Mouse (Mus musculus): ENCODE data around the gene Nck1.
A peak's percentile ranks its signal among the peaks of the same experiment; 100 is the strongest.

Gene Nck1

DNA sequence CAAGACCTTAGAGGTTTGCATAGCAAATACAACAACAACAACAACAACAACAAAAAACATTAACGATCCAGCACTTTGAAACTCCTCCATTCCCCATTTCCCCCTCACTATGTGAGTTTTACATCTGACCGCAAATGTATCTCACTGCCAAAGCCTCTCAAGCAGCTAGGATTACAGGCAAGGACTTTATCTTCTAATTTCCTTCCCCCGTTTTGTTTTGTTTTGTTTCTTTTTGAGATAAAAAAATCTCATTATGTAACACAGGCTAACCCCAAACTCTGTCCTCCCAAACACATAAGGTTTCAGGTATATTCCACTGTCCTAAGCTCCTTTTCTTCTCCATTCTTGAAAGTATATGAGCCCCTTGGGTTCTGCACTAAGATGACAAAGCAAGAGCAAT, 11.2 kb downstream of the Nck1 start:
- no peak for DNase-seq (ENCODE audit: low spot score)

DNA sequence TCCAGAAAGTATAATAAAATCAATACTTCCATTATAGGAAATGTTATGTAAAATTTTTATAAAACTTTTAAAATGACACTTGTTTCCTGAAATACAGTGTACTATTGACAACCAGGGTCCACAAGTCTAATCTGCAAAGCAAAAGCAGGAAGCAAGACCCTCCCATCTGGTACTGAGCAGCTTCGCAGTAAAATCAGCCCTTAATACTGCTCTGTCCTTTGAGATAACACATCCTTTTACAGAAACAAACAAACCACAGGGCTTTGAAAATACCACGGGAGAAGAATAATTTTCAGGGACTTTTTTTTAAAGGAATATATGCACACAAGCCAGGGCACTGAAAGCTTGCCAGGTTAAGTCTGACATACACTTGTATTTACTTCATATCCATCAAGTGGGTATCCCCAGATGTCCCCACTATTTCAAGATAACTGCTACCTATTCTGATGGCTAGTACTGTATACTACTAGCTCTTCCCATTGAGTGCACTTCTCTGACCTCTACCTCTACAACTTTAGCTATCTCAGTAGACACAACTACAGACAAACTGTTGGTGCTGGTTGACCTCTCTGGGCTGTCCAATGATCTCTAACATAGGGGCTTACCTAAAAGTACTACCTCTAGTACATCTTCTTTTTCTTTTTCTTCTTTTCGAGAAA, 13.0 kb downstream of the Nck1 start:
- no peak for DNase-seq (ENCODE audit: low spot score)

DNA sequence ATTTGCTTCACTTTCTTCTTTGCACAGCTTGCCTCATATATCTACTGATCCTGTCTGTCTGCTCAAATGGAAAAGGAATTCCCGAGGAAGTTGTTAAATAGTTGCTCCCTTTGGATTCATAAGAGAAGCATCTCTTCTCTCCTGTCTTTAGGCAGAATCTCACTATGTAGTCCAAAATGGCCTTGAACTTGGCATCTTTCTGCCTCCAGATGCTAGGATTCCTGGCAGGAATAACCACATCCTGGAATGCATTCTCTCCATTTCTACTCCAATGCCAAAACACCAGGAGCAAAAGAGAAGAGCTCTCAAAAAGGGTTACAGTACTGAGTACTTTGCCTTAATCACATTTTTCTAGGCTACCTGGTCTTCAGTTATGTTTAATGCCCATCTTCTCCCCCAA, 14.6 kb downstream of the Nck1 start:
- no peak for DNase-seq (ENCODE audit: low spot score)

DNA sequence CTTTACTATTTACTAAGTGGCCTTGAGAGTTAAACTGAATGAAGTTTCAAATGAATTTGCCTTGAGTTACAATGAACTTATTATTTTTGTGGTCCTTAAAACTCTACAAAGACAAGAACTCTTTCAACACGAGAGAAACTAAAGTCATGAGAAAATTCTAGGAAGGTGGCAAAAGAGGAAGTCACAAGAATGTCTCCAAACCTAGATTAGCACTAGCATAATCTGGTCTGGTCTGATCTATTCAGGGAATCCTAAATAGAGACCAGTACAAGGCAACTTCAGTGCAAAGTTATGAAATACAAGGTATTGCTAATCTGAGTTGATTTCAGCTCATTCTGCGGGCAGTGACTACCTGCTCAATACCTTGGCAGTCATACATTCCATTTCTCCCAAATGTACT, 20.7 kb downstream of the Nck1 start:
- DNase-seq (ENCODE audit: low spot score): no peak

DNA sequence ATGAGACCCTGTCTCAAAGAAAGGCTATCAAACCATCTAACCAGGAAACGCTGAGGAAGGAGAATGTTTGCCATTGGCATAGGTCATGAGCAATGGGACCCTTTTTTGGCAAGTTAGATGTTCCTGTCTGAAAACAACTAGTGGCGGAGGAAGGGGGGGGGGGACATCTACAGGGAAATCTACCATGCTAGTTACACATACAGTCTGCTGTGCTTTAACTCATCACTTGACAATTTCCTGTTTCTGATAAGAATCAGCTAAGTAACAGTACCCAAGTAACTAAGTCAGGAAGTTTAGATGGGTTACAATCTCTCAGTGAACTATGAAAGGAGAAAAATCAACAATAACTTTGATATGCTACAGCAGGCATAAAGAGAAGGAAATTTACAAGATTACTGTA, 23.9 kb downstream of the Nck1 start:
- DNase-seq (ENCODE audit: low spot score): no peak

DNA sequence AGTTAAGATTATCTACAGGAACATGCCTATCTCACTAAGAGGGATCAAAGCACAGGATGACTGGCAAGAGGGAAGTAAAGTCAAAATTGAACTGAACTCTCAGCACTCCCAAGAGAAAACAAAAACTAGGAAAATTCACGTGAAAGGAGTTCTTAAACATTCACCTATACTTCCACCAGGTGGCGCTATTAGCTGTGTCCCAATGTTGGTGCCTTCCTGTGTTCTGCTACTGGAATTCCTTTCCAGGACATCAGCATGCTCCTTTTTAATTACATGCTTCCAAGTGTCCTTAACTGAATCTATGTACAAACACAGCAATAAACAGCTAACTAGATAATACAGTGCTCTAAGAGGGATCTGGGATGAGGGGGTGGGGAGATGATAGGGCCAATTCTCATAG, 25.3 kb downstream of the Nck1 start:
- DNase-seq (ENCODE audit: low spot score): peak; percentile 79

DNA sequence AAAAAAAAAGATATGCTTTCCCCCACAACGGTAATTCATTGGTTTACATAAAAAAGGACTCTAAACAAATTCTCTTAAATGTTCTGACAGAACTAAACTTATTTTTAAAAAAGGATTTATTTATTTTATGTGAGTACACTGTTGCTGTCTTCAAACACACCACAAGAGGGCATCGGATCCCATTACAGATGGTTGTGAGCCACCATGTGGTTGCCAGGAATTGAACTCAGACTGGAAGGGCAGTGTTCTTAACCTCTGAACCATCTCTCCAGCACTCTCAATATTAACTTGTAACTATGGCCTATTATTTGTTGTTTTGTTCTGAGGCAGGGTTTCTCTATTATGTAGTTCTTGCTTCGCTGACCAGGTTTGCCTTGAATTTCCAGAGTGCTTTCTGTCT, 25.9 kb downstream of the Nck1 start:
- DNase-seq (ENCODE audit: low spot score): no peak

DNA sequence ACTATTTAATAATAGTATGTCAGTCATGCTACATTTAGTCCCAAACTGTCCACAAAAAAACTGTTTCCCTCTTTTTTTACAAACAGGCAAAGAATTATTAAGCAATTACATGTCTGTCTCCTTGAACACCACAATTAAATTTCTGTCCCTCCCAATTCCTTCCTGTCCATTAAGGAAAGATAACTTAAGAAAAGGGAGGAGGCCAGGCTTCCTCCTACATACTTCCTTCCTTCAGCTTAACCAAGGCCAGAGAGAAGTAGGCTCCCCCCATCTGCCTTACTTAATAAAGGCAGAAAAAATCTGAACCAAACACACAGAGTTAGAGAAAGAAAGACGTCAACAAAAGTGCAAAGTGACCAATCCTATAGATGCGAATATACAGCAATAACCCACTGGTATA, 38.4 kb downstream of the Nck1 start:
- no peak for DNase-seq (ENCODE audit: low spot score)

DNA sequence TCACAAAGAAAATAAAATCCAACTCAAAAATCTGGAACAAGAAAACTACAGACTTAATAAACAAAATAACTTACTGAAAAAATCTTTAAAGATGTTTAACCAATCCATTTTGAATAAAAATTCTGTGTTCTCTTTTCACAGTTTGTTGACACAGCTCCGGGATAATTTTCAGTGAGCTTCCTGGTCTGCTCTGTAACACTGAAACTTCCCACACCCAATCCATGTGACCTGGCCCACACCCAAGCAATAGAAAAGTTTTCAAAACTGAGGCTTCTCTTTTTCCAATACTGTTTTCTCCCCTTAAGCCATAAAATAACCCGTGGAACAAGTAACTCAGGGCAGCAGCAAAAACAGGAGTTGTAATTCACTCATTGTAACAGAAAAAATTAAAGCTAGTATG, 39.3 kb downstream of the Nck1 start:
- no peak for DNase-seq (ENCODE audit: low spot score)

DNA sequence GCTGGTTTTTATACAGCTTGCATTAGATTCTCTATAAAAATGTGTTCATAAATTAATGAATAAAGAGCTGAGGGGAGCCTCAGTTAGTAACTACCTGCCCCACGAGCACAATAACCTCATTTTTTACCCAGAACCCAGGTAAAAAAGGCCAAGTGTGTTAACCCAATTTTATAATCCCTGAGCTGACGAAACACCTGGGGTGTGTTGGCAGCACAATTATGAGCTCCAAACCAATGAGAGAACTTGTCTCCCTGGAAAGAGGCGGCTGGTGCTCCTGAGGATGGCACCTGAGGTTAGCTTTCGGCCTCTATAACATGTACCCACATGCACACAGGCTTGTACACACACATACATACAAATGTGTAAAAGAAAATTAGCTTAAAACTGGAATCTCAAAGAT, 40.4 kb downstream of the Nck1 start:
- no peak for DNase-seq (ENCODE audit: low spot score)

DNA sequence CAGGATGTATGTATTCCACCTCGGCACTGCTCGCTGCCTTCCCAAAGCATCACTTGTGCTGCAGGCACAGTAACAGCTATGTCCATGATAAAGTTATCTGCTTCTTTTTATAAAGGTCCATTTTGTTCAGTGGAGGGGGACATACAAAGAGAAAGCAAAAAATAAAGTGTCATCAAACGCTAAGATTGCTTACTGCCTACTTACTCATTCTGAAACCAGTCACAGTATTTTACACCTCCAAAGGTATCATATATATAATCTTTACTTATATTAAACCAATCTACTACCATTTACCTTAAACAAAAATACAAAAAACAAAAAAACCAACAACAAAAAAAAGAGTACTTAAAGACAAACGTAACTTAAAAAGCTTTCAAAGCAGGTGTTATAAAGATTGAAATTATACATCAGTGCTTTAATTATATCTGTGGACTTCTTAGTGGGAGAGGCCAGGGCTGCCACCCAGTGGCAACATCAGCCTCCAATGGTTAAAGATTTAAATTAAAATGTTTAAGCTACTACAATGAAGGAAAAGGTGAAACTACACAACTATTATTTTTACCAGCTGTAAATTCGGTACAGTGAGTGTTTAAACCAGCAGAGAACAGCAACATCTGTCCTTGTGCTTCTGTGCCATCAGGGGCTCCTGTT, 52.2 kb downstream of the Nck1 start:
- DNase-seq (ENCODE audit: low spot score): no peak

DNA sequence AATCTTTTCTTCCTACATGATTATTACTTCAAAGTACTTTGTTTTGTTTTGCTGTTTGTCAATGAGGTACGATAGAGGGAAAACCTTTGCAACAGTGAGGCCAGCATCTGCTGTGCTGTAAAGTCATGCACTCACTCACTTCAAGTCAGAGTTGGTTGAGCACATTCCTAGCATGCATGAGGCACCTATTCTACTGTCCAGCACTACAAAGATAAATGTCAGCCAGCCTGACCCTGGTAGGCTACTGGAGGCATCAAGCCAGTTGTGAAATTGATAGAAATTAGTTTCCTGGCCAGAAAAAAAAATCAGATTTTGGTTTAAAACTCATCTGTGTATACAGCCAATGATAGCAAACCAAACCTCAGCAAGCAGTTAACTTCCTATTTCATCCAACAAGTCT, 54.5 kb downstream of the Nck1 start:
- no peak for DNase-seq (ENCODE audit: low spot score)

DNA sequence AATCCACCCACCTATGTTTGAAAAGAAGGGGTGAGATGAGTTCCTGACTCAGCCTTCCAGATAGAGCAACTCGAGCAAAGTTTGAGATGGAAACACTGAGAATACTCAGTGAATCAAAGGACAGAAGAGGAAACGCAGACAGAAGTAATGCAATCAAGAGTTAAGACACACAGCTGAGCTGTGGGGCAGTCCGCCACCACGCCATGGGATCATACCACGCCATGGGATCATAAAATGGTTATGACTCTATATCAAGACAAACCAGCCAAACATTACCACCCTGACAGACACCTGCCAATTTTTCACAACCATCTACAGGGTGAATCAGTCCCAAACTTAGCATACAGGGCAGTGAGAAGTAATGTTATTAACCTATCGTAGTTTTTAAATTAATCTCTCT, 57.0 kb downstream of the Nck1 start:
- DNase-seq (ENCODE audit: low spot score): no peak

DNA sequence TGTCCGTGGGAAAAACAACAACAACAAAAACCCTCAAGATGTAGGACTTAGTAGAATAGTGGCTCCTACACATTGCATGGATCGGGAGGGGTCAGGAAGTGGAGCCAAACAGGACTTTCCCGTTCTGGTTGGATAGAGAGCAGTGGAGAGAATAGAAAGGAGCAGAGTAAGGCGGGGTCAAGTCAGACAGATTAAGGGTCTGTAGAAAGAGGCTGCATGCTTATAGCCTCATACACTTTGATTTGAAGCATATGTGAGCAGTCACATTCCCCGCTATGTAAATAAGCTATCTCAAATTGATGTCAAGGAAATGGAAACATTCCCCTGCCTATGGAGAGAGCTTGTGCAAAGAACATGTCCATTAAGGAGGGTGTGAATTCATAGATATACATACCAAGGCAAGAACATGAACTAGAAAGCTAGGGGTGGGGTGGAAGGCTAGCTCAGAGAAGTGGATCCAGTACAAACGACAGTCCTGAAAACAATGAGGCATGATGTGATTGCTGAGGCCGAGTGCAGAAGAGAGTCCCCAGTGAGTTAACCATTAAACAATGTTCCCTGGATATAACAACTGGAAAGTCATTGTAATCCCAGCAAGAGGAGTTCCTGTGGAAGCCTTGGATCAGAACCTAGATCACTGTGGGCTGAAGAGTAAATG, 57.7 kb downstream of the Nck1 start:
- no peak for DNase-seq (ENCODE audit: low spot score)

DNA sequence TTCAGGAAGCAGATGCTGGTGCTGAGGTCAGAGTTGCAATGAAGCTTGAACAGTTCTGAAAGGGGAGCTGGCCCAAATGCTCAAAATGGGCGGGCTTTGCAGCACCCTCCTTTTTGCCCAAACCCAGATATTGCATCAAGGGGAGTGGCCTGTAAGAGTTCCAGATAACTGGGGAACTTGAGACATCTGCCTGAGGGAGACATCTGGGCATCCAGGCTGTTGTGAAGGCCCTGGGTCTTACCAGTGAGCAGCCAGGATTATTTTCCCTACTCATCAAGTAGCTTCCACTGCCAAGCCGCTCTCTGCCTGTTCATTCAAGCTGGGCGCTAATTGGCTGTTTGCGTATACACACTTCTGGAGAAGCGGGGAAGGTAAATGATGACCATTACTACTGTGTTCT, 59.5 kb downstream of the Nck1 start, which contains the start of gene Il20rb:
Il20rb (minus strand) TSS at position 358 of the 400 bp plus-strand sequence.
- no peak for DNase-seq (ENCODE audit: low spot score)

DNA sequence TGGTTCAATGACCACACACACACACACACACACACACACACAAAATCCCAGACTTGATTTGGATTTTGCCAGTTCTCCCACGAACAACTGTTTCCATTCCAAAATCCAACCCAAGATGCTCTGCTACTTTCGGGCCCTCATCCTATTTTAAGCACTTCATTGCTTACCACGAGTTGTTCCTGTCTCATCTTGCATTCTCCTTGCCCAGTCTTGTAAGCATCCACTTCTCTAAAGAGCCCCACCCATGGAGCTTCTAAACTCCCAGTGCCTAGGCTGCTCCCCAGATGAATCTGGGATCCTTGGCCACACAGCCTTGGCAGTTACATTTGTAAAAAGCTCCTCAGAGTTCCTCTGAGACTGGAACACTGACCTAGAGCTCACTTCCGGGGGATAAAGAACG, 62.6 kb downstream of the Nck1 start:
- no peak for DNase-seq (ENCODE audit: low spot score)

DNA sequence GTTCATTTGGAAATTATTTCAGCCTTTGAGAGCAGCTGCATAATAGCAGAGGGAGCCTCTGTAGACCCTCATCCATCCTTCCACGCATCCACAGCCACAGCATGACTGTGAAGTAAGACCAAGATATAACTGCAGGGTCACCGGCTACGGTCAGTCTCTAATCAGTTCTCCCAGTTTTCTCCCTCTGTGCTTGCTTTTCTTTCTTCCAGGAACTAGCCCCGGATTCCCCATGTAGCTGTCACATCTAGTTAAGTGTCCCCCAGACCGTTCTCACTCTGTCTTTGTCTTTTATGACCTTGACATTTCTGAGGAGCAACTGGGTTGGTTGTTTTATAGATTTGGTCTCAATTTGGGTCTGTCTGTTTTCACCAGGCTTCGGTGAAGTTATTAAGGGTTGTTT, 64.3 kb downstream of the Nck1 start:
- no peak for DNase-seq (ENCODE audit: low spot score)

DNA sequence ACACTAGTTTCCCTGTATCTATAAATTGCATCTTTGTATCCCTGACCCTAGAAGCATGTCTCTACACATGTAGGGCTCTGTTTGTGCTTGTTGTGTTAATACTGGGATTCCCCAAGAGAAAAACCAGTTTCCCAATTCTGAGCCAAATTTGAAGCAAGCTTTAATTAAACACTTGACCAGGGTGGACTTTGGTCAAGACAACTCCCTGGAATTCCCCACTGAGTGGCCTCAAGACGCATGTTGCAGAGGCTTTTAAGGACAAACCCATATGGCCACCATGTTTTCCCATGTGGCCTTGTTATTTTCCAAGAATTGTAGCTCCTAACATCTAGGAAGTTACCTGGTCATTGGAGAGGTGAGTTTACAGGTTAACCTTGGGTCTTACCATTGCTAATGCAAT, 71.9 kb downstream of the Nck1 start:
- DNase-seq (ENCODE audit: low spot score): no peak

DNA sequence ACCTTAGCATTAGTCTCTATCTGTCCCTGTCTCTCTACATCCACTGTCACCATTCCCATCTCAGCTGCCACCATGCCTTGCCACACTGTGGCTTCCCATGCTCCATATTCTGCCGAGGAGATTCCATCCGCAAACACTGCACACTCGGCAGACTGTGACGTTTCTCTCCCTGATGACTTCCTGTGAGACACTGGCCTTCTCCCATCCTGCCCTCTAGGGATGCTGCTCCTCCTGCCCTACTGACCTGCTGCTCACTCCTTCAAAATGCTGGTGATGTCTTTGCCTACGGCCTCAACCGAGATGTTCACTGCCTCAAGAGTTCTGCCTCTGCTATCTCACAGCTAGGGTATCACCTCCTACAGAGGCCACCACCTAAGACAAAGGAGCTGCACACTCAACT, 72.6 kb downstream of the Nck1 start:
- no peak for DNase-seq (ENCODE audit: low spot score)

DNA sequence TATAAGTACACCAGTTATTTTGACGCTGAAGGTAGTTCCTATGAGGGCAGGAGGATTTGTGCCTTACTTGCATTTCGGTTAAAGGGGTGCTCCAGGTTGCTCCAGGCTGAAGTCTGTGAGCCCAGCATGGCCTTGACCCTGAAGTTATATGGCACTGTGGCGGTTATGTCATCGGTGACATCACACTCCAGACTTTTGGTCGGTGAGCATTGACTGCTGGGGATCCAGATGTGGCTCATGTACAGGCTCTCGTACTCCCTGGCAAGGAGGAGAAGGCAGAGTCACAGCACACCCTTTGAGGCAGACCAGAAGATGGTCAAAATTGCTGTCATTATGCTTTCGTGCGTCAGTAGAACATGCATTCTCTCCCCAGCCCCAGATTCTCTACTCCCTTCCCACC, 73.0 kb downstream of the Nck1 start:
- no peak for DNase-seq (ENCODE audit: low spot score)

DNA sequence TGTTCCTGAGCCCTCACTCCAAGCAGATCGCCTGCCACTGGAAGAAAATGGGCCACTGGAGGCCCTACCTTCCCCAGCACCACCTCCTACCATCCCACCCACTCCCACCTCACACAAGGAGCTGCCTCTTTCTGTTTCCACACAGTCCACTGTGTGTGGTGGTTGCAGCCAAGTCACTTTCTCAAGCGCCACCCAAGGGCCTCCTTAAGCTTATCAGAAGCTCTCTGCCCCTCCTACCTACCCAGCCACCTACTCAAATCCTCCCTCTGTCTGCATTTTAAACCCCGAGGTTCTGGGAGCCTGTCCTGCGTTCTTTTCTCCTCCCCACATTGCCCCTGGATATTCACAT, 74.4 kb downstream of the Nck1 start:
- no peak for DNase-seq (ENCODE audit: low spot score)

DNA sequence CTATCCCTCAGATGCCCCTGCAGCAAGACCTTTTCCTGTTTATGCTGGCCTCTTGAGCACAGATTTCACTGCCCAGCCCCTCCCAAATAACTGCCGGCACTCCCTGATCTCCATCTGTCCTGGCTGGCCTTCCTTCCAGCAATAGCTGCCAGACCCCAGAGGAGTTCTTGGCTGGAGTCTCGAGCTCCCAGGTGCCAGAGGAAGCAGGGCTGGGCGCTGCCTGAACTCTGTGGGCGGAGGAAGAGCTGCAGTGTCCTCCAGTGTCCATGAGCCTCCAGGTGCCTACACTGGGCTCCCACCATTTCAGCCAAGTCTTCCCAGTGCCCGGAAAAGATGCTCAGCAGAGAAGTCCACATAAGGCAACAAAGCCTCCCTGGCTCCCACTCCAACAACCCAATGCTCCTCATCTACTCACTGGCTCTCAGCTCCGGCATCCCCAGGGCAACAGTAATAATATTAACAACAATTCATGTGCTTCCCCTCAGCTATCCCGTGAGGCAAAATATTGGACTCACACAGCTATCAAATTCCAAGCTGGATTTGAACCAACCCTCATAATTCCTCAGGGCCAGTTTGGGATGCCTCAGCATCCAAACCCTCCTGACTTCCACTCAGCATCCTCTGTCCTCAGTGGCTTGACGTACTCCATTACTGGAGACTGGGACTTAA, 74.9 kb downstream of the Nck1 start:
- peak; percentile 62 for DNase-seq (ENCODE audit: low spot score)

DNA sequence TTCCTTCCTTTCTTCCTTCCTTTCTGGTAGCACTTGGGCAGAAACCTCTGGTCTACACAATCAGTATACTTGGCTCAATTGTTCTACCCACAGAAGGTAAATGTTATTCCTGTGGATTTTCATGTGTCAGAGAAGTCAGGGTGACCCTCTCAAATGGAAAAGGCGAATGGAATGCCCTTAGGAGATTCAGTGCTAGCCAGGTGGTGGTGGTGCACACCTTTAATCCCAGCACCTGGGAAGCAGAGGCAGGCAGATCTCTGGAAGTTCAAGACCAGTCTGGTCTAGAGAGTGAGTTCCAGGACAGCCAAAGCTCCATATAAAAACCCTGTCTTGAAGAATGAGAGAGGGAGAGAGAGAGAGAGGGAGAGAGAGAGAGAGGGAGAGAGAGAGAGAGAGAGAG, 75.7 kb downstream of the Nck1 start:
- no peak for DNase-seq (ENCODE audit: low spot score)
